Mouse (Mus musculus) forebrain, embryonic 12.5 days (tissue): ENCODE results near the gene Maml3. TPM values are rescaled to one million over a fixed set of nuclear protein-coding genes. Genes with fewer than 3 reads are reported as not detected.

Source experiments
- ATAC-seq: fragments of 200-750 bp; cut with Nextera tagmentation; 2 replicates; pipeline ENCODE4 v1.8.0; 2017; ENCODE audit warnings: moderate TSS enrichment; ENCODE audit not compliant: low FRiP score
- H3K27ac ChIP-seq: fragments of 300-500 bp; sonication (generic); 2 replicates; pipeline ENCODE4 v1.5.1; 2016; ENCODE audit warnings: mild to moderate bottlenecking
- H3K27me3 ChIP-seq: fragments of 300-500 bp; sonication (generic); 2 replicates; pipeline ENCODE4 v1.6.1; 2016; ENCODE audit warnings: mild to moderate bottlenecking
- H3K36me3 ChIP-seq: fragments of 300-500 bp; sonication (generic); replicated peaks from 2 replicates; pipeline ENCODE4 v1.6.1; 2016; ENCODE audit warnings: mild to moderate bottlenecking
- H3K4me1 ChIP-seq: fragments of 300-500 bp; sonication (generic); 2 replicates; pipeline ENCODE4 v1.6.1; 2016
- H3K4me2 ChIP-seq: fragments of 300-500 bp; sonication (generic); 2 replicates; pipeline ENCODE4 v1.6.1; 2016; ENCODE audit warnings: mild to moderate bottlenecking, moderate library complexity
- H3K4me3 ChIP-seq: fragments of 300-500 bp; sonication (generic); replicated peaks from 2 replicates; pipeline ENCODE4 v1.5.1; 2016; ENCODE audit warnings: mild to moderate bottlenecking
- H3K9ac ChIP-seq: fragments of 300-500 bp; sonication (generic); 2 replicates; pipeline ENCODE4 v1.6.1; 2016; ENCODE audit warnings: mild to moderate bottlenecking
- H3K9me3 ChIP-seq: fragments of 300-500 bp; sonication (generic); 2 replicates; pipeline ENCODE4 v1.6.1; 2016
- WGBS: fragments of 180-500 bp; shearing (Covaris S2); methylation state at CpG from one replicate; pipeline ENCODE4 v1.1.7; 2016; 5-methylcytosine and 5-hydroxymethylcytosine counted together
- polyA plus RNA-seq: library from polyadenylated mRNA; unstranded; fragments of >200 nt; fragmentation: Nextera tagmentation; extraction: Ambion mirVana; gene quantifications from 2 replicates; pipeline ENCODE4 v1.2.1, GENCODE M21; 2016

Gene Maml3
- polyA plus RNA-seq, 1 experiment from 2014 or later = 7.6 TPM

- Histone ChIP-seq H3K36me3 (no peaks in the 10 kb centered on the region), H3K9ac (no peak overlapping the region), H3K4me3 (no peak overlapping the region), H3K4me1 (peaks cover 43% of the 10 kb centered on the region), H3K27ac (peak overlapping the region; percentile 84), H3K9me3 (no peaks in the 10 kb centered on the region), H3K27me3 (no peaks in the 10 kb centered on the region), H3K4me2 (no peak overlapping the region)
- ATAC-seq = peak; percentile 63
- WGBS = 24% methylated on average over 7 of the region's 7 CpGs
These were observed 355.5 kb downstream of the Maml3 start for GRCm38 (mm10) chr3:51749421-51749811.

- Histone ChIP-seq H3K4me3 (no peak overlapping the region), H3K27me3 (no peaks in the 10 kb centered on the region), H3K36me3 (no peaks in the 10 kb centered on the region), H3K27ac (peak overlapping the region; percentile 84), H3K9ac (no peak overlapping the region), H3K9me3 (no peaks in the 10 kb centered on the region), H3K4me1 (peaks cover 43% of the 10 kb centered on the region), H3K4me2 (no peak overlapping the region)
- 69% methylated on average over 17 of the region's 17 CpGs for WGBS
- peak; percentile 40; the same call in 1 of the 2 replicates for ATAC-seq
These were observed 356.2 kb downstream of the Maml3 start for GRCm38 (mm10) chr3:51748436-51749376.

GRCm38 (mm10) chr3:51746816-51747215 is 358.1 kb downstream of the Maml3 start:
- Histone ChIP-seq H3K9me3 (no peaks in the 10 kb centered on the region), H3K4me3 (no peak overlapping the region), H3K36me3 (no peaks in the 10 kb centered on the region), H3K27ac (0 out of 2 replicates have a peak overlapping the region, but pooled peaks have one; percentile 9), H3K4me2 (no peak overlapping the region), H3K9ac (no peak overlapping the region), H3K4me1 (peaks cover 45% of the 10 kb centered on the region), H3K27me3 (no peaks in the 10 kb centered on the region)
- WGBS = 54% methylated on average over 8 of the region's 8 CpGs
- no peak for ATAC-seq

- H3K4me1 ChIP-seq = peaks cover 38% of the 10 kb centered on the region
- H3K27ac ChIP-seq = no peak overlapping the region
These were observed 359.7 kb downstream of the Maml3 start for GRCm38 (mm10) chr3:51745162-51745561.

GRCm38 (mm10) chr3:51744339-51744759 is 360.5 kb downstream of the Maml3 start:
- no peaks in the 10 kb centered on the region for H3K27me3 ChIP-seq
- peaks cover 32% of the 10 kb centered on the region for H3K4me1 ChIP-seq
- H3K36me3 ChIP-seq = no peaks in the 10 kb centered on the region
- no peak overlapping the region for H3K4me3 ChIP-seq
- no peak for ATAC-seq
- no peak overlapping the region for H3K4me2 ChIP-seq
- no peaks in the 10 kb centered on the region for H3K9me3 ChIP-seq
- 91% methylated on average over 4 of the region's 4 CpGs for WGBS
- no peak overlapping the region for H3K9ac ChIP-seq
- no peak overlapping the region for H3K27ac ChIP-seq

More at GRCm38 (mm10) chr3:51745162-51745561, 359.7 kb downstream of the Maml3 start:
- Histone ChIP-seq H3K36me3 (no peaks in the 10 kb centered on the region), H3K9me3 (no peaks in the 10 kb centered on the region), H3K4me2 (no peak overlapping the region), H3K9ac (no peak overlapping the region), H3K4me3 (no peak overlapping the region), H3K27me3 (no peaks in the 10 kb centered on the region)
- 90% methylated on average over 8 of the region's 8 CpGs for WGBS
- no peak for ATAC-seq

GRCm38 (mm10) chr3:51742405-51742804 is 362.5 kb downstream of the Maml3 start:
- Histone ChIP-seq H3K9me3 (no peaks in the 10 kb centered on the region), H3K4me2 (no peak overlapping the region), H3K27me3 (no peaks in the 10 kb centered on the region), H3K36me3 (no peaks in the 10 kb centered on the region), H3K4me3 (no peak overlapping the region), H3K9ac (no peak overlapping the region), H3K4me1 (peaks cover 35% of the 10 kb centered on the region), H3K27ac (no peak overlapping the region)
- ATAC-seq = no peak
- 90% methylated on average over 6 of the region's 6 CpGs for WGBS

GRCm38 (mm10) chr3:51741824-51742223 is 363.1 kb downstream of the Maml3 start:
- Histone ChIP-seq H3K4me1 (peaks cover 30% of the 10 kb centered on the region), H3K27me3 (no peaks in the 10 kb centered on the region), H3K9ac (no peak overlapping the region), H3K4me2 (no peak overlapping the region), H3K9me3 (no peaks in the 10 kb centered on the region), H3K27ac (no peak overlapping the region), H3K4me3 (no peak overlapping the region), H3K36me3 (no peaks in the 10 kb centered on the region)
- 0 out of 2 replicates have a peak, but pooled peaks have one; percentile 21 for ATAC-seq
- 81% methylated on average over 10 of the region's 10 CpGs for WGBS

GRCm38 (mm10) chr3:51739835-51740112 is 365.1 kb downstream of the Maml3 start:
- H3K27me3 ChIP-seq = no peaks in the 10 kb centered on the region
- H3K4me1 ChIP-seq = peaks cover 27% of the 10 kb centered on the region
- ATAC-seq = no peak
- H3K36me3 ChIP-seq = no peaks in the 10 kb centered on the region
- H3K4me2 ChIP-seq = no peak overlapping the region
- H3K4me3 ChIP-seq = no peak overlapping the region
- H3K9ac ChIP-seq = no peak overlapping the region; the same call in 1 of the 2 replicates
- peak overlapping the region; percentile 80 for H3K27ac ChIP-seq
- H3K9me3 ChIP-seq = no peaks in the 10 kb centered on the region

GRCm38 (mm10) chr3:51739049-51739834 is 365.6 kb downstream of the Maml3 start:
- peaks cover 24% of the 10 kb centered on the region for H3K4me1 ChIP-seq

GRCm38 (mm10) chr3:51733685-51734084 is 371.2 kb downstream of the Maml3 start:
- H3K4me1 ChIP-seq = peaks cover 33% of the 10 kb centered on the region
- H3K27ac ChIP-seq = no peak overlapping the region
- H3K27me3 ChIP-seq = no peaks in the 10 kb centered on the region
- no peaks in the 10 kb centered on the region for H3K36me3 ChIP-seq
- no peaks in the 10 kb centered on the region for H3K9me3 ChIP-seq
- ATAC-seq = no peak
- WGBS = 92% methylated on average over 3 of the region's 3 CpGs
- H3K9ac ChIP-seq = no peak overlapping the region
- no peak overlapping the region for H3K4me2 ChIP-seq
- no peak overlapping the region for H3K4me3 ChIP-seq

More at GRCm38 (mm10) chr3:51739049-51739834, 365.6 kb downstream of the Maml3 start:
- H3K27me3 ChIP-seq = no peaks in the 10 kb centered on the region
- H3K4me2 ChIP-seq = peak overlapping the region; percentile 27
- H3K9ac ChIP-seq = peak overlapping the region; percentile 38; the same call in 1 of the 2 replicates
- peak; percentile 78 for ATAC-seq
- 5% methylated on average over 12 of the region's 12 CpGs for WGBS
- no peak overlapping the region for H3K4me3 ChIP-seq
- no peaks in the 10 kb centered on the region for H3K9me3 ChIP-seq
- H3K36me3 ChIP-seq = no peaks in the 10 kb centered on the region
- peak overlapping the region; percentile 80 for H3K27ac ChIP-seq

GRCm38 (mm10) chr3:51731949-51732636 is 372.8 kb downstream of the Maml3 start:
- Histone ChIP-seq H3K27ac (no peak overlapping the region), H3K27me3 (no peaks in the 10 kb centered on the region), H3K9ac (no peak overlapping the region), H3K4me3 (no peak overlapping the region), H3K9me3 (no peaks in the 10 kb centered on the region), H3K4me2 (no peak overlapping the region), H3K36me3 (no peaks in the 10 kb centered on the region), H3K4me1 (peaks cover 29% of the 10 kb centered on the region)
- 85% methylated on average over 16 of the region's 16 CpGs for WGBS
- peak; percentile 15; the same call in 1 of the 2 replicates for ATAC-seq

GRCm38 (mm10) chr3:51730662-51731061 is 374.2 kb downstream of the Maml3 start:
- no peak for ATAC-seq
- Histone ChIP-seq H3K36me3 (no peaks in the 10 kb centered on the region), H3K4me2 (no peak overlapping the region), H3K27ac (no peak overlapping the region), H3K27me3 (no peaks in the 10 kb centered on the region), H3K9ac (no peak overlapping the region), H3K9me3 (no peaks in the 10 kb centered on the region), H3K4me3 (no peak overlapping the region), H3K4me1 (peaks cover 29% of the 10 kb centered on the region)
- 92% methylated on average over 7 of the region's 7 CpGs for WGBS
